Mouse (Mus musculus): Measurements from ENCODE around the gene Ccdc124.
"Not testable (repeated sequence)": the region's sequence is repeated elsewhere in the genome, so short reads cannot be mapped to it uniquely, and the experiment has no call there.

The Ccdc124 gene

GRCm38 (mm10) chr8:70873364-70873985 is at the start of gene Ccdc124:
Gene Ccdc124, minus strand, starts transcription at chr8:70873935.
- DNase-seq = peak; percentile 95

GRCm38 (mm10) chr8:70920049-70920922 is 46.6 kb upstream of the Ccdc124 start:
- DNase-seq = peak; percentile 2

GRCm38 (mm10) chr8:70914704-70915103 is 41.0 kb upstream of the Ccdc124 start:
- DNase-seq = no peak

- no peak for DNase-seq
Observed at GRCm38 (mm10) chr8:70913523-70913922, 39.8 kb upstream of the Ccdc124 start.

GRCm38 (mm10) chr8:70912955-70913354 is 39.2 kb upstream of the Ccdc124 start:
- no peak for DNase-seq

- DNase-seq = no peak
Observed at GRCm38 (mm10) chr8:70911596-70911995, 37.9 kb upstream of the Ccdc124 start.

- DNase-seq = no peak
Observed at GRCm38 (mm10) chr8:70907518-70907917, 33.8 kb upstream of the Ccdc124 start.

- peak; percentile 89 for DNase-seq
Observed at GRCm38 (mm10) chr8:70905831-70906736, 32.3 kb upstream of the Ccdc124 start, which contains the start of gene Map1s. Gene Map1s, plus strand, starts transcription at chr8:70905932.

GRCm38 (mm10) chr8:70905463-70905830 is 31.7 kb upstream of the Ccdc124 start:
- no peak for DNase-seq

- no peak for DNase-seq
Observed at GRCm38 (mm10) chr8:70904532-70904931, 30.8 kb upstream of the Ccdc124 start.

GRCm38 (mm10) chr8:70903582-70903981 is 29.8 kb upstream of the Ccdc124 start:
- DNase-seq = no peak

GRCm38 (mm10) chr8:70903112-70903511 is 29.4 kb upstream of the Ccdc124 start:
- no peak for DNase-seq

GRCm38 (mm10) chr8:70902211-70902610 is 28.5 kb upstream of the Ccdc124 start:
- no peak for DNase-seq

GRCm38 (mm10) chr8:70900872-70901387 is 27.2 kb upstream of the Ccdc124 start:
- no peak for DNase-seq

GRCm38 (mm10) chr8:70899226-70899625 is 25.5 kb upstream of the Ccdc124 start:
- DNase-seq = no peak

- DNase-seq = no peak
Observed at GRCm38 (mm10) chr8:70898661-70899198, 25.0 kb upstream of the Ccdc124 start.

GRCm38 (mm10) chr8:70897681-70898413 is 24.1 kb upstream of the Ccdc124 start:
- DNase-seq = peak; percentile 89

- peak; percentile 97 for DNase-seq
Observed at GRCm38 (mm10) chr8:70897021-70897680, 23.4 kb upstream of the Ccdc124 start, which contains the start of gene Rpl18a. Gene Rpl18a, minus strand, starts transcription at chr8:70897412.

- DNase-seq = no peak
Observed at GRCm38 (mm10) chr8:70896316-70897020, 22.7 kb upstream of the Ccdc124 start.

- not testable (repeated sequence) for DNase-seq
Observed at GRCm38 (mm10) chr8:70895571-70896259, 22.0 kb upstream of the Ccdc124 start.
